Mouse (Mus musculus): ENCODE data around the gene Rerg.

- TF ChIP-seq CTCF (IDR thresholded peaks at IDR 0.05; ENCODE audit: low read depth, low read length) = no peak
- no peak for TF ChIP-seq POLR2AphosphoS5 (IDR thresholded peaks at IDR 0.05; ENCODE audit: insufficient replicate concordance, low read depth, low read length)
These were observed 94.1 kb downstream of the Rerg start for GRCm38 (mm10) chr6:137076225-137076624.

Data from G1E (cell line).